Mouse (Mus musculus): ENCODE measurements at regions not wholly inside any gene's neighbourhood (a gene's known extent, or its start where the extent isn't known, plus 50 kb on each side); places are given as distances from the start of the nearest gene placed in this dataset.

- TF ChIP-seq ZC3H11A (IDR thresholded peaks at IDR 0.05; ENCODE audit: borderline replicate concordance, low read depth, low read length) (no peak), CHD2 (IDR thresholded peaks at IDR 0.05; ENCODE audit: low read depth, low read length) (no peak)
Measured at GRCm38 (mm10) chr2:78025651-78026435, 79.7 kb upstream of the Cwc22 start.
